Mouse (Mus musculus) embryonic facial prominence, embryonic 10.5 days (tissue): ENCODE results near the gene Fgfr2. TPM values are rescaled to one million over a fixed set of nuclear protein-coding genes. Genes with fewer than 3 reads are reported as not detected.

ENCODE experiments used
- DNase-seq: peaks from one replicate; pipeline ENCODE4 v3.0.0-alpha.2; 2017; ENCODE audit warnings: low spot score
- H3K27ac ChIP-seq: fragments of 300-500 bp; sonication (generic); replicated peaks from 2 replicates; pipeline ENCODE4 v1.5.1; 2016; ENCODE audit warnings: mild to moderate bottlenecking
- H3K27me3 ChIP-seq: fragments of 300-500 bp; sonication (generic); replicated peaks from 2 replicates; pipeline ENCODE4 v1.6.1; 2016; ENCODE audit warnings: low read depth, mild to moderate bottlenecking; ENCODE audit not compliant: poor library complexity, severe bottlenecking
- H3K36me3 ChIP-seq: fragments of 300-500 bp; sonication (generic); replicated peaks from 2 replicates; pipeline ENCODE4 v1.6.1; 2016; ENCODE audit warnings: mild to moderate bottlenecking, moderate library complexity
- H3K4me1 ChIP-seq: fragments of 300-500 bp; sonication (generic); 2 replicates; pipeline ENCODE4 v1.6.1; 2016
- H3K4me3 ChIP-seq: fragments of 300-500 bp; sonication (generic); 2 replicates; pipeline ENCODE4 v1.5.1; 2016; ENCODE audit warnings: mild to moderate bottlenecking, moderate library complexity
- H3K9me3 ChIP-seq: fragments of 300-500 bp; sonication (generic); 2 replicates; pipeline ENCODE4 v1.6.1; 2016; ENCODE audit warnings: mild to moderate bottlenecking
- WGBS: fragments of 180-500 bp; shearing (Covaris S2); methylation state at CpG from one replicate; pipeline ENCODE4 v1.1.7; 2016; 5-methylcytosine and 5-hydroxymethylcytosine counted together
- polyA plus RNA-seq: library from polyadenylated mRNA; unstranded; fragments of >200 nt; fragmentation: Nextera tagmentation; extraction: Ambion mirVana; gene quantifications from 2 replicates; pipeline ENCODE4 v1.2.1, GENCODE M21; 2016

Fgfr2 gene
- polyA plus RNA-seq, 1 experiment from 2014 or later = 74.3 TPM

GRCm38 (mm10) chr7:132296132-132296531, 827.0 kb downstream of the Fgfr2 start:
- Histone ChIP-seq H3K36me3 (no peaks in the 10 kb centered on the region; the same call in 1 of the 2 replicates), H3K27ac (no peak overlapping the region), H3K27me3 (0 out of 2 replicates have a peak, but pooled peaks cover 7% of the 10 kb centered on the region), H3K4me1 (peaks cover 18% of the 10 kb centered on the region), H3K9me3 (no peaks in the 10 kb centered on the region), H3K4me3 (no peak overlapping the region)
- DNase-seq = no peak
- WGBS = 82% methylated on average over 3 of the region's 3 CpGs

- 75% methylated on average over 3 of the region's 3 CpGs for WGBS
- peak overlapping the region; percentile 49 for H3K27ac ChIP-seq
- H3K36me3 ChIP-seq = no peaks in the 10 kb centered on the region; the same call in 1 of the 2 replicates
- no peak for DNase-seq
- H3K4me1 ChIP-seq = peaks cover 56% of the 10 kb centered on the region
- no peaks in the 10 kb centered on the region for H3K9me3 ChIP-seq
- H3K4me3 ChIP-seq = no peak overlapping the region
- no peaks in the 10 kb centered on the region; the same call in 1 of the 2 replicates for H3K27me3 ChIP-seq
These were observed 835.8 kb downstream of the Fgfr2 start for GRCm38 (mm10) chr7:132287340-132287664.

- no peaks in the 10 kb centered on the region; the same call in 1 of the 2 replicates for H3K36me3 ChIP-seq
- no peaks in the 10 kb centered on the region; the same call in 1 of the 2 replicates for H3K27me3 ChIP-seq
- H3K9me3 ChIP-seq = no peaks in the 10 kb centered on the region
- peaks cover 56% of the 10 kb centered on the region for H3K4me1 ChIP-seq
- no peak overlapping the region for H3K4me3 ChIP-seq
- WGBS = 47% methylated on average over 14 of the region's 14 CpGs
- H3K27ac ChIP-seq = peak overlapping the region; percentile 57
- peak; percentile 22 for DNase-seq
These were observed 836.4 kb downstream of the Fgfr2 start for GRCm38 (mm10) chr7:132286630-132287339.

- peaks cover 4% of the 10 kb centered on the region; the same call in 1 of the 2 replicates for H3K27me3 ChIP-seq
- WGBS = 34% methylated on average over 1 of the region's 1 CpGs
- H3K9me3 ChIP-seq = no peaks in the 10 kb centered on the region
- DNase-seq = no peak
- H3K27ac ChIP-seq = peak overlapping the region; percentile 54
- peaks cover 56% of the 10 kb centered on the region for H3K4me1 ChIP-seq
- H3K4me3 ChIP-seq = no peak overlapping the region
- H3K36me3 ChIP-seq = no peaks in the 10 kb centered on the region
These were observed 838.4 kb downstream of the Fgfr2 start for GRCm38 (mm10) chr7:132284795-132285194.

GRCm38 (mm10) chr7:132284048-132284737, 839.0 kb downstream of the Fgfr2 start:
- Histone ChIP-seq H3K36me3 (no peaks in the 10 kb centered on the region), H3K27me3 (peaks cover 4% of the 10 kb centered on the region; the same call in 1 of the 2 replicates), H3K27ac (peak overlapping the region; percentile 54), H3K4me1 (peaks cover 52% of the 10 kb centered on the region), H3K9me3 (no peaks in the 10 kb centered on the region), H3K4me3 (no peak overlapping the region)
- 83% methylated on average over 7 of the region's 7 CpGs for WGBS
- DNase-seq = no peak

GRCm38 (mm10) chr7:132282576-132282975, 840.6 kb downstream of the Fgfr2 start:
- no peak for DNase-seq
- WGBS = 88% methylated on average over 2 of the region's 2 CpGs
- H3K4me3 ChIP-seq = no peak overlapping the region
- H3K9me3 ChIP-seq = no peaks in the 10 kb centered on the region
- H3K27me3 ChIP-seq = 0 out of 2 replicates have a peak, but pooled peaks cover 4% of the 10 kb centered on the region
- no peak overlapping the region for H3K27ac ChIP-seq
- no peaks in the 10 kb centered on the region for H3K36me3 ChIP-seq
- H3K4me1 ChIP-seq = peaks cover 48% of the 10 kb centered on the region

GRCm38 (mm10) chr7:132282161-132282560, 841.0 kb downstream of the Fgfr2 start:
- Histone ChIP-seq H3K27me3 (0 out of 2 replicates have a peak, but pooled peaks cover 4% of the 10 kb centered on the region), H3K9me3 (no peaks in the 10 kb centered on the region), H3K4me1 (peaks cover 44% of the 10 kb centered on the region), H3K4me3 (no peak overlapping the region), H3K36me3 (no peaks in the 10 kb centered on the region), H3K27ac (no peak overlapping the region)
- WGBS = 89% methylated on average over 3 of the region's 3 CpGs
- DNase-seq = no peak

GRCm38 (mm10) chr7:132281753-132282152, 841.4 kb downstream of the Fgfr2 start:
- no peaks in the 10 kb centered on the region for H3K9me3 ChIP-seq
- WGBS = 85% methylated on average over 4 of the region's 4 CpGs
- no peak overlapping the region for H3K4me3 ChIP-seq
- no peak for DNase-seq
- 0 out of 2 replicates have a peak, but pooled peaks cover 4% of the 10 kb centered on the region for H3K27me3 ChIP-seq
- no peak overlapping the region for H3K27ac ChIP-seq
- peaks cover 40% of the 10 kb centered on the region for H3K4me1 ChIP-seq
- no peaks in the 10 kb centered on the region for H3K36me3 ChIP-seq

GRCm38 (mm10) chr7:132278658-132279057, 844.5 kb downstream of the Fgfr2 start:
- no peak overlapping the region for H3K27ac ChIP-seq
- no peak for DNase-seq
- H3K4me1 ChIP-seq = peaks cover 19% of the 10 kb centered on the region
- no peaks in the 10 kb centered on the region for H3K9me3 ChIP-seq
- H3K36me3 ChIP-seq = 0 out of 2 replicates have a peak, but pooled peaks cover 4% of the 10 kb centered on the region
- H3K4me3 ChIP-seq = no peak overlapping the region
- H3K27me3 ChIP-seq = 0 out of 2 replicates have a peak, but pooled peaks cover 4% of the 10 kb centered on the region
- WGBS = 68% methylated on average over 3 of the region's 3 CpGs

GRCm38 (mm10) chr7:132276287-132276686, 846.9 kb downstream of the Fgfr2 start:
- H3K36me3 ChIP-seq = 0 out of 2 replicates have a peak, but pooled peaks cover 8% of the 10 kb centered on the region
- WGBS = 85% methylated on average over 5 of the region's 5 CpGs
- H3K27ac ChIP-seq = no peak overlapping the region
- H3K9me3 ChIP-seq = no peaks in the 10 kb centered on the region
- H3K4me3 ChIP-seq = no peak overlapping the region
- peaks cover 19% of the 10 kb centered on the region for H3K4me1 ChIP-seq
- 0 out of 2 replicates have a peak, but pooled peaks cover 4% of the 10 kb centered on the region for H3K27me3 ChIP-seq
- no peak for DNase-seq

- H3K36me3 ChIP-seq = peaks cover 26% of the 10 kb centered on the region
- WGBS = 58% methylated on average over 2 of the region's 2 CpGs
- no peak for DNase-seq
- H3K9me3 ChIP-seq = no peaks in the 10 kb centered on the region
- peaks cover 19% of the 10 kb centered on the region for H3K4me1 ChIP-seq
- no peak overlapping the region for H3K27ac ChIP-seq
- no peak overlapping the region for H3K4me3 ChIP-seq
- no peaks in the 10 kb centered on the region for H3K27me3 ChIP-seq
These were observed 849.2 kb downstream of the Fgfr2 start for GRCm38 (mm10) chr7:132273741-132274513.

GRCm38 (mm10) chr7:132272984-132273383, 850.2 kb downstream of the Fgfr2 start:
- Histone ChIP-seq H3K4me1 (peaks cover 11% of the 10 kb centered on the region), H3K27ac (no peak overlapping the region), H3K9me3 (no peaks in the 10 kb centered on the region), H3K27me3 (no peaks in the 10 kb centered on the region), H3K4me3 (no peak overlapping the region), H3K36me3 (peaks cover 35% of the 10 kb centered on the region)
- no peak for DNase-seq
- 91% methylated on average over 5 of the region's 5 CpGs for WGBS
